Mouse (Mus musculus): ENCODE measurements around the gene Rab11fip2. TPM values are rescaled to one million over a fixed set of nuclear protein-coding genes. Genes with fewer than 3 reads are reported as not detected.

Rab11fip2 gene
- 8.3 and 8.5 TPM in 2 replicates for total RNA-seq (2014; rRNA removed; ENCODE audit: low replicate concordance)
- polyA plus RNA-seq (2015; fragmentation: Nextera tagmentation; extraction: Ambion mirVana) = 1.9 and 2.3 TPM in 2 replicates

DNA sequence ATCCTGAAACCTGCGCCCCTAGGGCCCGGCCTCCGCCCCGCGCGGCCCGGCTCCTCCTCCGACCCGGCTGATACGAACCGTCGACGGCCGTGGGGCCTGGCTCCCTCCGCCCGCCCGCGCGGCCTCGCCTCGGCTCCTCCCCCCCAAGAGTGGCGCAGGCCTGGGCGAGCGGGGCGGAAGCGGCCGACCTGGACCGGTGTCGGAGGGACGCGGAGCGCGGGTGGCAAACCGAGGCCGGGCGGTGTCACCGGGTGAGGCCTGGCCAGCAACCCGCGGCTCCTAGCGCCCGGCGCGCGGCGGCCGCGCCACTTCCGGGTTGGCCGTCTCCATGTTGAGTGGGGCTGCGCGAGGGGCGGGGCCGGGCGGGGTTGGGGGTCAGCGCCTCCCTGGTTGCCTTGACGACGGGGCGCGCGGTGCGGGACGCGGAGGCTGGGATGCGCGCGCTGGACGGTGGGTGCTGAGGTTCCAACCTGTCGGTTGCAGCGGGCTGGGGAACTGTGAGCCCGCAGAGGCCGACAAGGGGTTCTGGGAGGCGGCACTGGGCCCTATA is at the start of gene Rab11fip2:
TSS of gene Rab11fip2 (minus strand) at position 333 of the 550 bp plus-strand sequence.
- Histone ChIP-seq H3K9me3 (replicated peaks; ENCODE audit: control insufficient read depth, low read length) (no peaks in the 10 kb centered on the region), H3K4me3 (ENCODE audit: low read depth, low read length) (peak within 1 kb of the TSS; percentile 84), H3K27ac (ENCODE audit: low read depth) (peak within 1 kb of the TSS; percentile 90), H3K4me2 (ENCODE audit: low read depth, low read length) (peak within 1 kb of the TSS; percentile 72), H3K36me3 (replicated peaks; ENCODE audit: control insufficient read depth, insufficient read depth, low read length) (no peaks in the 10 kb centered on the region), H3K27me3 (ENCODE audit: control insufficient read depth, insufficient read depth, low read length) (no peaks in the 10 kb centered on the region), H3K9ac (replicated peaks; ENCODE audit: low read depth, low read length) (peak within 1 kb of the TSS; percentile 89), H3K4me1 (ENCODE audit: control insufficient read depth, insufficient read depth) (peaks cover 4% of the 10 kb centered on the region)
- ATAC-seq (ENCODE audit: insufficient read depth, low read depth) = peak; percentile 97
- 0% methylated on average over 52 of the region's 72 CpGs for WGBS
- TF ChIP-seq CTCF (IDR thresholded peaks at IDR 0.05; ENCODE audit: low read depth) (no peak), EP300 (IDR thresholded peaks at IDR 0.05; ENCODE audit: low read depth) (no peak)
- peak; percentile 69 for DNase-seq (ENCODE audit: low spot score)

DNA sequence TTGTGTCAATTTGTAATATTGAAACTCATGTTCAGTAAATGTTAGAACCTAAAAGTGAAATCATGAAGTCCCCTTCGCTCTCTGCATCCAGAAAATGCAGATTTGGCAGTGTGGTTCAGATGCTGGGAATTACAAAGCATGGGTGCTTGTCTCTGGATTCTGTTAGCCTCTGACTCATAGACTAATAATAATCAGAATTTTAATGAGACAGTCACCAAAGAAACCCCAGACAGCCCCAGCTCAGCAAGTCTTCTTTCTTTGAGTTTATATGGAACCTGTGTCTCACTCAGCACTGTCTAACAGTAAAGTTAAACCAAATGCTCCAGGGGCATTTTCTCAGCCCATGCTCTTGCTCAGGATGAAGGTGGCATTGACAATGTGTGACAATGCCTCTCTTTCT is 38.1 kb upstream of the Rab11fip2 start:
- TF ChIP-seq EP300 (IDR thresholded peaks at IDR 0.05; ENCODE audit: low read depth) (no peak), CTCF (IDR thresholded peaks at IDR 0.05; ENCODE audit: low read depth) (no peak)
- H3K9me3 ChIP-seq (replicated peaks; ENCODE audit: control insufficient read depth, low read length) = no peaks in the 10 kb centered on the region
- no peak for DNase-seq (ENCODE audit: low spot score)
- ATAC-seq (ENCODE audit: insufficient read depth, low read depth) = no peak
- no peak overlapping the region for H3K4me2 ChIP-seq (ENCODE audit: low read depth, low read length)
- H3K9ac ChIP-seq (replicated peaks; ENCODE audit: low read depth, low read length) = no peak overlapping the region
- WGBS = 72% methylated on average over 1 of the region's 1 CpGs
- no peaks in the 10 kb centered on the region for H3K27me3 ChIP-seq (ENCODE audit: control insufficient read depth, insufficient read depth, low read length)
- H3K4me3 ChIP-seq (ENCODE audit: low read depth, low read length) = no peak overlapping the region
- H3K27ac ChIP-seq (ENCODE audit: low read depth) = no peak overlapping the region
- H3K4me1 ChIP-seq (ENCODE audit: control insufficient read depth, insufficient read depth) = no peaks in the 10 kb centered on the region
- no peaks in the 10 kb centered on the region for H3K36me3 ChIP-seq (replicated peaks; ENCODE audit: control insufficient read depth, insufficient read depth, low read length)

DNA sequence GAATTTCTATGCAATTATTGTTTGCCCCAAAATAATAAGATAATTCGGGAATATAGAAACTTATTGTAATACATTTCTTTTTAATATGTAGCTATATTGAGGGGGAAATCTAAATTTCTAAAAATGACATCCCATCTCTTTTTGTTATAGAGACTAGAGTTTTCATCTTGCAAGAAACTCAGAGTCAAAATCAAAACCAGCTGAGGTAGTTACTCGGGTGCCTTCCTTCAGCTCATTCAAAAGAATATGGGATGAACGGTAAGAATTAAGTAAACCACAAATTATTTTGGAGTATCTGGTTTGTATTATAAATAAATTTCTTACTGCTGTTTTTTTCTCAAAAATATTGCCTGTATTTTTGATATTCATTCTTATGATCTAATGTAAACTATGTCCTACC is 11.5 kb upstream of the Rab11fip2 start:
- Histone ChIP-seq H3K9me3 (replicated peaks; ENCODE audit: control insufficient read depth, low read length) (no peaks in the 10 kb centered on the region), H3K27me3 (ENCODE audit: control insufficient read depth, insufficient read depth, low read length) (no peaks in the 10 kb centered on the region), H3K27ac (ENCODE audit: low read depth) (no peak overlapping the region), H3K4me2 (ENCODE audit: low read depth, low read length) (no peak overlapping the region), H3K4me3 (ENCODE audit: low read depth, low read length) (no peak overlapping the region), H3K36me3 (replicated peaks; ENCODE audit: control insufficient read depth, insufficient read depth, low read length) (no peaks in the 10 kb centered on the region), H3K4me1 (ENCODE audit: control insufficient read depth, insufficient read depth) (no peaks in the 10 kb centered on the region), H3K9ac (replicated peaks; ENCODE audit: low read depth, low read length) (no peak overlapping the region)
- TF ChIP-seq CTCF (IDR thresholded peaks at IDR 0.05; ENCODE audit: low read depth) (no peak), EP300 (IDR thresholded peaks at IDR 0.05; ENCODE audit: low read depth) (no peak)
- 69% methylated on average over 3 of the region's 3 CpGs for WGBS
- ATAC-seq (ENCODE audit: insufficient read depth, low read depth) (no peak), DNase-seq (ENCODE audit: low spot score) (no peak)

DNA sequence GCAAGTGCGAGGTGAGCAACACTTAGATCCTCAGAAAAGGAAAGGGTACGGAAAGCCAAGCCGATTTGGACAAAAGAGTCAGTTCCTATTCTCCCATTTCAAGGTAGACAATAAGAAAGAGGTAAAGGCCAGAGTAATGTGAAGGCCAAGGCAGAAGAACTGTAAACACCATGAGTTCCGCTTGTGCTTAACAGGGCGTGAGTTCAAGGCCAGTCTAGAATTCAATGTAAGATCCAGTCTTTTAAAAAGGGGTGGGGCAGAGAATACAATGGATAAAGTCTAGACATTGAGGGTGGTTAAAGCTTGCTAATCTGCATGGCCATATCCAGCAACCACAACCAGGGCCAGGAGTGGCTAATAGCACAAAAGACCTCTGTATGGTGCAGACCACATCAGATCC is 6.3 kb upstream of the Rab11fip2 start:
- H3K27me3 ChIP-seq (ENCODE audit: control insufficient read depth, insufficient read depth, low read length) = no peaks in the 10 kb centered on the region
- no peaks in the 10 kb centered on the region for H3K9me3 ChIP-seq (replicated peaks; ENCODE audit: control insufficient read depth, low read length)
- DNase-seq (ENCODE audit: low spot score) (no peak), ATAC-seq (ENCODE audit: insufficient read depth, low read depth) (no peak)
- no peak overlapping the region for H3K4me3 ChIP-seq (ENCODE audit: low read depth, low read length)
- H3K4me2 ChIP-seq (ENCODE audit: low read depth, low read length) = no peak overlapping the region
- no peak overlapping the region for H3K27ac ChIP-seq (ENCODE audit: low read depth)
- no peak overlapping the region for H3K9ac ChIP-seq (replicated peaks; ENCODE audit: low read depth, low read length)
- no peaks in the 10 kb centered on the region for H3K4me1 ChIP-seq (ENCODE audit: control insufficient read depth, insufficient read depth)
- 87% methylated on average over 5 of the region's 5 CpGs for WGBS
- TF ChIP-seq CTCF (IDR thresholded peaks at IDR 0.05; ENCODE audit: low read depth) = no peak
- no peak for TF ChIP-seq EP300 (IDR thresholded peaks at IDR 0.05; ENCODE audit: low read depth)
- no peaks in the 10 kb centered on the region for H3K36me3 ChIP-seq (replicated peaks; ENCODE audit: control insufficient read depth, insufficient read depth, low read length)

DNA sequence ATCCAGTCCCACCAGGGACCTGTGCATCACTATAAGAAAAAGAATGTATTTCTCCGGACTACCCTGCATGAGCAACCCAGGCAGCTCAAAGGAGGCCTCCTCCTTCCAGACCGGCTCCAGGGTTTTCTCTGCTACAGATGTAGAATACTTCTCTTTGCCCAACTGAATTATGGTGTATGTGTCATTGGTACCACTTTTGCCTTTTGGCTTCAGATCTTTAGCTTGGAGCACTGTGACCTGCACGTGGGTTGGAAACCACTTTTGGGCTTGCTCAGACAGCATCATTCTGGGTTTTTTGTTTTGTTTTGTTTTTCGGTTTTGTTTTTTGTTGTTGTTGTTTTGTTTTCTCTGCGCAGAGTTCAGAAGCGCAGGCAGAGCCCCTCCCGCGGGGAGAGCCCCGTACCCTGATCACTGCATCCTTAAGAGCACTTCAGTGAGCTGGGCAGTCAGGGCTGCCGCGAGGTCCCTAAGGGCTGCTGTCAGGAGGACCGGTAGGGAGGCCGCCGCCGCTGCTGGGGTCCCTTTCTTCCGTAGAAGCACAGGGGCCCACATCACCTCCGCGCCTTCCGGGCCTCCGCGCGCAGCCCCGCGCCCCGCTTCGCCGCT is 635 bp downstream of the Rab11fip2 start:
- peak; percentile 70 for ATAC-seq (ENCODE audit: insufficient read depth, low read depth)
- peak overlapping the region; percentile 84 for H3K4me3 ChIP-seq (ENCODE audit: low read depth, low read length)
- DNase-seq (ENCODE audit: low spot score) = peak; percentile 13
- TF ChIP-seq EP300 (IDR thresholded peaks at IDR 0.05; ENCODE audit: low read depth) = no peak
- no peak for TF ChIP-seq CTCF (IDR thresholded peaks at IDR 0.05; ENCODE audit: low read depth)
- peak overlapping the region; percentile 72 for H3K4me2 ChIP-seq (ENCODE audit: low read depth, low read length)
- peak overlapping the region; percentile 90 for H3K27ac ChIP-seq (ENCODE audit: low read depth)
- H3K4me1 ChIP-seq (ENCODE audit: control insufficient read depth, insufficient read depth) = peaks cover 4% of the 10 kb centered on the region
- WGBS = 3% methylated on average over 26 of the region's 27 CpGs
- peak overlapping the region; percentile 89 for H3K9ac ChIP-seq (replicated peaks; ENCODE audit: low read depth, low read length)
- H3K36me3 ChIP-seq (replicated peaks; ENCODE audit: control insufficient read depth, insufficient read depth, low read length) = no peaks in the 10 kb centered on the region
- H3K9me3 ChIP-seq (replicated peaks; ENCODE audit: control insufficient read depth, low read length) = no peaks in the 10 kb centered on the region
- no peaks in the 10 kb centered on the region for H3K27me3 ChIP-seq (ENCODE audit: control insufficient read depth, insufficient read depth, low read length)
